Mouse (Mus musculus): ENCODE data around the gene Mical1. TPM values are rescaled to one million over a fixed set of nuclear protein-coding genes. Genes with fewer than 3 reads are reported as not detected.
A peak's percentile ranks its signal among the peaks of the same experiment; 100 is the strongest.

Gene Mical1
- polyA plus RNA-seq, 2 experiments = 2.6 to 2.8 TPM

- Histone ChIP-seq H3K36me3 (replicated peaks; ENCODE audit: control insufficient read depth, insufficient read depth, low read depth) (no peaks in the 10 kb centered on the region), H3K9me3 (ENCODE audit: control insufficient read depth, low read length) (no peaks in the 10 kb centered on the region), H3K4me3 (ENCODE audit: insufficient read depth in 1 of 2, low read depth in 2 of 2, low read length in 2 of 2) (no peak overlapping the region), H3K4me2 (ENCODE audit: low read depth) (no peak overlapping the region), H3K4me1 (replicated peaks; ENCODE audit: control insufficient read depth in 2 of 2, insufficient read depth in 2 of 2, low read length in 1 of 2) (peaks cover 22 to 31% of the 10 kb centered on the region in 2 experiments), H3K9ac (replicated peaks) (no peak overlapping the region), H3K27me3 (ENCODE audit: control insufficient read depth, insufficient read depth, low read length) (no peaks in the 10 kb centered on the region), H3K27ac (no peak overlapping the region)
- 64% methylated on average over 3 of the region's 3 CpGs for WGBS (ENCODE audit: insufficient replicate concordance)
- DNase-seq (ENCODE audit: low read depth in 3 of 3, low spot score in 3 of 3) (no peak), ATAC-seq (ENCODE audit: insufficient read depth) (no peak)
- TF ChIP-seq CTCF (IDR thresholded peaks at IDR 0.05; ENCODE audit: low read depth) (no peak), EP300 (IDR thresholded peaks at IDR 0.05; ENCODE audit: low read depth) (no peak)
Observed at GRCm38 (mm10) chr10:41470693-41471092, 5.4 kb upstream of the Mical1 start.

DNA sequence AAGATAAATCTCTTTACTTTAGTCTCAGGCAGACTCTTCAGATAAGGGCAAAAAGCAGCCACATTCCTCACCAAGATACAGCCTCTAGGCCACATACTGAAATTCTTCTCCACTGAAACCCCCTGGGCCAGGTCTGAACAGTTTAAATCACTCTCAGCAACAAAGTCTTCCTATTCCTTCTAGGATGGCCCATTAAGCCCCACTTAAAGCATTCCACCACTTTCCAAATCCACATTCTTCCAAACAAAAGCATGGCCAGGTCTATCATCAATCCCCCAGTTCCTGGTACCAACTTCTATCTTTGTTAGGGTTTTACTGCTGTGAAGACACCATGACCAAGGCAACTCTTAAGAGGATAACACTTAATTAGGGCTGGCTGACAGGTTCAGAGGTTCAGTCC, 3.6 kb upstream of the Mical1 start:
- no peak for ATAC-seq (ENCODE audit: insufficient read depth)
- H3K9ac ChIP-seq (replicated peaks) = no peak overlapping the region
- H3K4me3 ChIP-seq (ENCODE audit: insufficient read depth in 1 of 2, low read depth in 2 of 2, low read length in 2 of 2) = no peak overlapping the region
- no peak overlapping the region for H3K27ac ChIP-seq
- no peak overlapping the region for H3K4me2 ChIP-seq (ENCODE audit: low read depth)
- H3K36me3 ChIP-seq (replicated peaks; ENCODE audit: control insufficient read depth, insufficient read depth, low read depth) = no peaks in the 10 kb centered on the region
- H3K9me3 ChIP-seq (ENCODE audit: control insufficient read depth, low read length) = no peaks in the 10 kb centered on the region
- DNase-seq (ENCODE audit: low read depth in 3 of 3, low spot score in 3 of 3) = no peak
- H3K27me3 ChIP-seq (ENCODE audit: control insufficient read depth, insufficient read depth, low read length) = no peaks in the 10 kb centered on the region
- peaks cover 34 to 44% of the 10 kb centered on the region in 2 experiments for H3K4me1 ChIP-seq (replicated peaks; ENCODE audit: control insufficient read depth in 2 of 2, insufficient read depth in 2 of 2, low read length in 1 of 2)
- TF ChIP-seq CTCF (IDR thresholded peaks at IDR 0.05; ENCODE audit: low read depth) (no peak), EP300 (IDR thresholded peaks at IDR 0.05; ENCODE audit: low read depth) (no peak)

DNA sequence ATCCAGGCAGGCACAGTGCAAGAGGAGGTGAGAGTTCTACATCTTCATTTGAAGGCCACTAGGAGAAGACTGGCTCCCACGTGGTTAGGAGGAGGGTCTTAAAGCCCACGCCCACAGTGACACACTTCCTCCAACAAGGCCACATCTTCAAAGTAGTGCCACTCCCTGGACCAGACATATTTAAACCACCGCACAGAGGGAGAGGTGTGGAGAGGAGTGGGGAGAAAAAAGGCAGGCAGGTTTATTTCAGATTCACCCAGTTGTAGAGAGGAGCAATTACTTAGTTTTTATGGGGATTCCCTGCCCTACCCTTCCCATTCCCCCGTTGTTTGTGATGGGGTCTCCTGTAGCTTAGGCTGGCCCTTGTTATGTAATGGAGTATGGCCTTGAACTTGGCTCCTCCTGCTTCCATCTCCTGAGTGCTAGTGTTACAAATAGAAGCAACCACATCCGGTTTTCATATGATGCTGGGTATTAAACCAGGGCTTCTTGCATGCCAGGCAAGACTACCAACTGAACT, 3.1 kb upstream of the Mical1 start:
- no peak overlapping the region for H3K27ac ChIP-seq
- H3K9me3 ChIP-seq (ENCODE audit: control insufficient read depth, low read length) = no peaks in the 10 kb centered on the region
- DNase-seq (ENCODE audit: low read depth in 3 of 3, low spot score in 3 of 3) (no peak), ATAC-seq (ENCODE audit: insufficient read depth) (no peak)
- H3K4me3 ChIP-seq (ENCODE audit: insufficient read depth in 1 of 2, low read depth in 2 of 2, low read length in 2 of 2) = no peak overlapping the region
- peaks cover 34 to 46% of the 10 kb centered on the region in 2 experiments for H3K4me1 ChIP-seq (replicated peaks; ENCODE audit: control insufficient read depth in 2 of 2, insufficient read depth in 2 of 2, low read length in 1 of 2)
- no peak overlapping the region for H3K4me2 ChIP-seq (ENCODE audit: low read depth)
- no peaks in the 10 kb centered on the region for H3K36me3 ChIP-seq (replicated peaks; ENCODE audit: control insufficient read depth, insufficient read depth, low read depth)
- TF ChIP-seq EP300 (IDR thresholded peaks at IDR 0.05; ENCODE audit: low read depth) (no peak), CTCF (IDR thresholded peaks at IDR 0.05; ENCODE audit: low read depth) (no peak)
- no peak overlapping the region for H3K9ac ChIP-seq (replicated peaks)
- H3K27me3 ChIP-seq (ENCODE audit: control insufficient read depth, insufficient read depth, low read length) = no peaks in the 10 kb centered on the region
- 47% methylated on average over 5 of the region's 5 CpGs for WGBS (ENCODE audit: insufficient replicate concordance)

DNA sequence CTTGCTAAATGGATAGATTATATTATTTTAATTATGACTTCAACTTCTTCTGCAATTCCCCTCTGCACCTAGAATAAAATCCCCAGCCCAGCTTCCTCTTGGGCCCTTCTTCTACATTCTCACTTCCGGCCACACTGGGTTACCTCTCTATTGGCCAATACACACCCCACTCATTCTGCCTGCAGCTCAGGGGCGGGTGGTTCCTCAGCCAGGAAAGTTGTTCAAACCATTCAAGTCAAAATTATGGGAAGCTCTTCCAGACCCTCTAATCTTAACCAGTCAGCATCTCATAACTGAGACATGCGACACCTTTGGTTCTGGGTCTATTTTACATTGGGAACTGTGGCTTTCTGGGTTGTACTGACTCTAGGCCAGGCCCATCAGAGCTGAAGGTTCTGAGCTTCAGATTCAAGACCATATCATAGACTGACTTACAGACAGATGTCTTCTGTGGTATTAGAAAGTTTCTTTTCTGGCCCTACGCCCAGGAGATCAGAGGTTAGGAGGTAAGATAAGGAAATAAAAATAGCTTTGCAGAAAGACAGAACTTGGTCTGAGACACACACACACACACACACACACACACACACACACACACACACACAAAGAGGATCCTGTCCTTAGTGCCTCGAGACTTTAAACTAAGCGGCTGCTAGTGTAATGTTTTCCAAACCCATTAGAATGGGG, 2.2 kb upstream of the Mical1 start:
- ATAC-seq (ENCODE audit: insufficient read depth) = no peak
- no peak overlapping the region for H3K4me3 ChIP-seq (ENCODE audit: insufficient read depth in 1 of 2, low read depth in 2 of 2, low read length in 2 of 2)
- no peak overlapping the region for H3K4me2 ChIP-seq (ENCODE audit: low read depth)
- H3K36me3 ChIP-seq (replicated peaks; ENCODE audit: control insufficient read depth, insufficient read depth, low read depth) = no peaks in the 10 kb centered on the region
- no peak for DNase-seq (ENCODE audit: low read depth in 3 of 3, low spot score in 3 of 3)
- TF ChIP-seq EP300 (IDR thresholded peaks at IDR 0.05; ENCODE audit: low read depth) (no peak), CTCF (IDR thresholded peaks at IDR 0.05; ENCODE audit: low read depth) (no peak)
- H3K9ac ChIP-seq (replicated peaks) = no peak overlapping the region
- H3K27ac ChIP-seq = no peak overlapping the region
- no peaks in the 10 kb centered on the region for H3K9me3 ChIP-seq (ENCODE audit: control insufficient read depth, low read length)
- no peaks in the 10 kb centered on the region for H3K27me3 ChIP-seq (ENCODE audit: control insufficient read depth, insufficient read depth, low read length)
- 17% methylated on average over 6 of the region's 6 CpGs for WGBS (ENCODE audit: insufficient replicate concordance)
- H3K4me1 ChIP-seq (replicated peaks; ENCODE audit: control insufficient read depth in 2 of 2, insufficient read depth in 2 of 2, low read length in 1 of 2) = peaks cover 34 to 46% of the 10 kb centered on the region in 2 experiments

- no peaks in the 10 kb centered on the region for H3K36me3 ChIP-seq (replicated peaks; ENCODE audit: control insufficient read depth, insufficient read depth, low read depth)
- DNase-seq (ENCODE audit: low read depth in 3 of 3, low spot score in 3 of 3) (no peak), ATAC-seq (ENCODE audit: insufficient read depth) (no peak)
- no peaks in the 10 kb centered on the region for H3K9me3 ChIP-seq (ENCODE audit: control insufficient read depth, low read length)
- peak overlapping the region; percentile 30; the same call in 1 of the 2 replicates for H3K27ac ChIP-seq
- TF ChIP-seq EP300 (IDR thresholded peaks at IDR 0.05; ENCODE audit: low read depth) = no peak
- TF ChIP-seq CTCF (IDR thresholded peaks at IDR 0.05; ENCODE audit: low read depth) = no peak
- peaks cover 34 to 46% of the 10 kb centered on the region in 2 experiments for H3K4me1 ChIP-seq (replicated peaks; ENCODE audit: control insufficient read depth in 2 of 2, insufficient read depth in 2 of 2, low read length in 1 of 2)
- H3K9ac ChIP-seq (replicated peaks) = no peak overlapping the region
- peak overlapping the region; percentile 7; the same call in 1 of the 2 replicates for H3K4me2 ChIP-seq (ENCODE audit: low read depth)
- H3K4me3 ChIP-seq (ENCODE audit: insufficient read depth in 1 of 2, low read depth in 2 of 2, low read length in 2 of 2) = no peak overlapping the region
- no peaks in the 10 kb centered on the region for H3K27me3 ChIP-seq (ENCODE audit: control insufficient read depth, insufficient read depth, low read length)
- 43% methylated on average over 1 of the region's 1 CpGs for WGBS (ENCODE audit: insufficient replicate concordance)
Observed at GRCm38 (mm10) chr10:41474981-41475391, 1.1 kb upstream of the Mical1 start.
